Mouse (Mus musculus): ENCODE data around the gene Irak1. TPM values are rescaled to one million over a fixed set of nuclear protein-coding genes. Genes with fewer than 3 reads are reported as not detected.

Irak1 gene
- polyA plus RNA-seq, 1 experiment = 33.9 TPM

- no peaks in the 10 kb centered on the region for H3K79me3 ChIP-seq (ENCODE audit: low read depth)
- H3K36me3 ChIP-seq (ENCODE audit: control insufficient read depth, insufficient read depth) = peaks cover 6% of the 10 kb centered on the region
- no peaks in the 10 kb centered on the region for H3K79me2 ChIP-seq (ENCODE audit: control insufficient read depth, insufficient read depth)
- no peak overlapping the region for H3ac ChIP-seq (ENCODE audit: control insufficient read depth, insufficient read length, low read depth)
- TF ChIP-seq CTCF (IDR thresholded peaks at IDR 0.05; ENCODE audit: control insufficient read depth, insufficient read depth, insufficient read length) = no peak
- TF ChIP-seq FOSL1 (IDR thresholded peaks at IDR 0.05; ENCODE audit: insufficient read depth, low read length, poor library complexity, severe bottlenecking) = no peak
- no peak for TF ChIP-seq MYOG (IDR thresholded peaks at IDR 0.05; ENCODE audit: control insufficient read depth, extremely low read depth, insufficient read length)
- TF ChIP-seq MAX (IDR thresholded peaks at IDR 0.05) = no peak
- TF ChIP-seq USF1 (IDR thresholded peaks at IDR 0.05; ENCODE audit: low read depth) = no peak
- no peak for TF ChIP-seq CEBPB (IDR thresholded peaks at IDR 0.05; ENCODE audit: low read depth)
- TF ChIP-seq MYOD1 (IDR thresholded peaks at IDR 0.05; ENCODE audit: control insufficient read depth, insufficient read length, low read depth) = no peak
- H3K27me3 ChIP-seq (ENCODE audit: control insufficient read depth, insufficient read depth, insufficient read length) = no peaks in the 10 kb centered on the region
- no peak overlapping the region for H3K4me3 ChIP-seq (ENCODE audit: insufficient read depth, poor library complexity, severe bottlenecking)
Observed at GRCm38 (mm10) chrX:74030000-74030399, 6.3 kb upstream of the Irak1 start.

GRCm38 (mm10) chrX:74022795-74023187 lies 927 bp downstream of the Irak1 start:
- H3ac ChIP-seq (ENCODE audit: control insufficient read depth, insufficient read length, low read depth) = peak overlapping the region; percentile 15
- H3K4me3 ChIP-seq (ENCODE audit: insufficient read depth, poor library complexity, severe bottlenecking) = peak overlapping the region; percentile 53
- H3K79me3 ChIP-seq (ENCODE audit: low read depth) = peaks cover 2% of the 10 kb centered on the region
- no peaks in the 10 kb centered on the region for H3K27me3 ChIP-seq (ENCODE audit: control insufficient read depth, insufficient read depth, insufficient read length)
- no peak for TF ChIP-seq MYOD1 (IDR thresholded peaks at IDR 0.05; ENCODE audit: control insufficient read depth, insufficient read length, low read depth)
- no peak for TF ChIP-seq MAX (IDR thresholded peaks at IDR 0.05)
- TF ChIP-seq CTCF (IDR thresholded peaks at IDR 0.05; ENCODE audit: control insufficient read depth, insufficient read depth, insufficient read length) = no peak
- no peak for TF ChIP-seq CEBPB (IDR thresholded peaks at IDR 0.05; ENCODE audit: low read depth)
- TF ChIP-seq MYOG (IDR thresholded peaks at IDR 0.05; ENCODE audit: control insufficient read depth, extremely low read depth, insufficient read length) = no peak
- TF ChIP-seq FOSL1 (IDR thresholded peaks at IDR 0.05; ENCODE audit: insufficient read depth, low read length, poor library complexity, severe bottlenecking) = no peak
- TF ChIP-seq USF1 (IDR thresholded peaks at IDR 0.05; ENCODE audit: low read depth) = no peak
- peaks cover 20% of the 10 kb centered on the region for H3K79me2 ChIP-seq (ENCODE audit: control insufficient read depth, insufficient read depth)
- H3K36me3 ChIP-seq (ENCODE audit: control insufficient read depth, insufficient read depth) = peaks cover 15% of the 10 kb centered on the region

- H3K36me3 ChIP-seq (ENCODE audit: control insufficient read depth, insufficient read depth) = peaks cover 3% of the 10 kb centered on the region
- H3K27me3 ChIP-seq (ENCODE audit: control insufficient read depth, insufficient read depth, insufficient read length) = no peaks in the 10 kb centered on the region
- TF ChIP-seq FOSL1 (IDR thresholded peaks at IDR 0.05; ENCODE audit: insufficient read depth, low read length, poor library complexity, severe bottlenecking) (no peak), CTCF (IDR thresholded peaks at IDR 0.05; ENCODE audit: control insufficient read depth, insufficient read depth, insufficient read length) (no peak), CEBPB (IDR thresholded peaks at IDR 0.05; ENCODE audit: low read depth) (no peak), USF1 (IDR thresholded peaks at IDR 0.05; ENCODE audit: low read depth) (no peak), MAX (IDR thresholded peaks at IDR 0.05) (no peak)
- no peaks in the 10 kb centered on the region for H3K79me2 ChIP-seq (ENCODE audit: control insufficient read depth, insufficient read depth)
- H3K79me3 ChIP-seq (ENCODE audit: low read depth) = no peaks in the 10 kb centered on the region
- no peak overlapping the region for H3K4me3 ChIP-seq (ENCODE audit: insufficient read depth, poor library complexity, severe bottlenecking)
- H3ac ChIP-seq (ENCODE audit: control insufficient read depth, insufficient read length, low read depth) = no peak overlapping the region
Observed at GRCm38 (mm10) chrX:74014597-74014996, 9.1 kb downstream of the Irak1 start.

DNA sequence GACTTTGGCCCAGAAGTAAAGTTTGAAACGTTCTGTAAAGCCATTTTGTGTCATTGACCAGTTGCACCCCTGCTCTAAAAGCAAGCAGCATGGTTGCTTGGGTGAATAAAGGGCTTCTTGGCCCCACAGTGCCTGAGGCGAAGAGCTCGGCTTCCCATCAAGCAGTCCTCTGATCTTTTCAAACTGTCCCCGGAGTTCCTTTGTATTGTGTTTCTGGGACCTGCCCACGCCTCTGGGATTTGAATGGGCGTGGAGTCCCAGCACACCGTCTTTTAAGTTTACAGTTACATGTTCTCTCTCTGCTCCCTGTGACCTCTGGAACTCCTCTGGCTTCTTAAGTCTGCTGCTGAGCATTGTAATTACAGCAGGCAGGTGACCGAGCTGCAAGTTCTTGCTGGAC lies 15.7 kb downstream of the Irak1 start:
- no peak overlapping the region for H3ac ChIP-seq (ENCODE audit: control insufficient read depth, insufficient read length, low read depth)
- H3K27me3 ChIP-seq (ENCODE audit: control insufficient read depth, insufficient read depth, insufficient read length) = no peaks in the 10 kb centered on the region
- H3K36me3 ChIP-seq (ENCODE audit: control insufficient read depth, insufficient read depth) = no peaks in the 10 kb centered on the region
- H3K4me3 ChIP-seq (ENCODE audit: insufficient read depth, poor library complexity, severe bottlenecking) = no peak overlapping the region
- no peaks in the 10 kb centered on the region for H3K79me3 ChIP-seq (ENCODE audit: low read depth)
- no peaks in the 10 kb centered on the region for H3K79me2 ChIP-seq (ENCODE audit: control insufficient read depth, insufficient read depth)
- no peak for TF ChIP-seq MYOD1 (IDR thresholded peaks at IDR 0.05; ENCODE audit: control insufficient read depth, insufficient read length, low read depth)
- TF ChIP-seq CEBPB (IDR thresholded peaks at IDR 0.05; ENCODE audit: low read depth) = no peak
- no peak for TF ChIP-seq MAX (IDR thresholded peaks at IDR 0.05)
- TF ChIP-seq CTCF (IDR thresholded peaks at IDR 0.05; ENCODE audit: control insufficient read depth, insufficient read depth, insufficient read length) = no peak
- no peak for TF ChIP-seq USF1 (IDR thresholded peaks at IDR 0.05; ENCODE audit: low read depth)
- TF ChIP-seq MYOG (IDR thresholded peaks at IDR 0.05; ENCODE audit: control insufficient read depth, extremely low read depth, insufficient read length) = no peak
- no peak for TF ChIP-seq FOSL1 (IDR thresholded peaks at IDR 0.05; ENCODE audit: insufficient read depth, low read length, poor library complexity, severe bottlenecking)

DNA sequence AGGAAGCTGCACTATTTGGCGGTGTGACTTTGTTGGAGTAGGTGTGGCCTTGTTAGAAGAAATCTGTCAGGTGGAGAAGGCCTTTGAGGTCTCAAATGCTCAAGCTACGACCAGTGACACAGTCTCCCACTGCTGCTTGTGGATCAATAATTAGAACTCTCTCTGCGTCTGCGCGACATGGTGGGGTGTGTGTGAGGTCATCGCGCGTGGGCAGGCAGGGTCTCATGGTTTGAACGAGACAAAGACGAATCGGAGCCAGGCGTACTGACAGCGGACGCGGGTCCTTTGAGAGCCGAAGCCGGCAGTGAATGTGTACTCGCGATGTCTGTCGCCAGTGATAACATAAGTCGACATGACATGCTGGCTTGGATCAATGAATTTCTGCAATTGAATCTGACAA lies 17.3 kb downstream of the Irak1 start:
- TF ChIP-seq USF1 (IDR thresholded peaks at IDR 0.05; ENCODE audit: low read depth) (no peak), CTCF (IDR thresholded peaks at IDR 0.05; ENCODE audit: control insufficient read depth, insufficient read depth, insufficient read length) (no peak), FOSL1 (IDR thresholded peaks at IDR 0.05; ENCODE audit: insufficient read depth, low read length, poor library complexity, severe bottlenecking) (no peak), MAX (IDR thresholded peaks at IDR 0.05) (no peak), CEBPB (IDR thresholded peaks at IDR 0.05; ENCODE audit: low read depth) (no peak), MYOG (IDR thresholded peaks at IDR 0.05; ENCODE audit: control insufficient read depth, extremely low read depth, insufficient read length) (no peak), MYOD1 (IDR thresholded peaks at IDR 0.05; ENCODE audit: control insufficient read depth, insufficient read length, low read depth) (no peak)
- Histone ChIP-seq H3K27me3 (ENCODE audit: control insufficient read depth, insufficient read depth, insufficient read length) (no peaks in the 10 kb centered on the region), H3K36me3 (ENCODE audit: control insufficient read depth, insufficient read depth) (no peaks in the 10 kb centered on the region), H3K79me3 (ENCODE audit: low read depth) (no peaks in the 10 kb centered on the region), H3K4me3 (ENCODE audit: insufficient read depth, poor library complexity, severe bottlenecking) (no peak overlapping the region), H3ac (ENCODE audit: control insufficient read depth, insufficient read length, low read depth) (no peak overlapping the region), H3K79me2 (ENCODE audit: control insufficient read depth, insufficient read depth) (no peaks in the 10 kb centered on the region)

DNA sequence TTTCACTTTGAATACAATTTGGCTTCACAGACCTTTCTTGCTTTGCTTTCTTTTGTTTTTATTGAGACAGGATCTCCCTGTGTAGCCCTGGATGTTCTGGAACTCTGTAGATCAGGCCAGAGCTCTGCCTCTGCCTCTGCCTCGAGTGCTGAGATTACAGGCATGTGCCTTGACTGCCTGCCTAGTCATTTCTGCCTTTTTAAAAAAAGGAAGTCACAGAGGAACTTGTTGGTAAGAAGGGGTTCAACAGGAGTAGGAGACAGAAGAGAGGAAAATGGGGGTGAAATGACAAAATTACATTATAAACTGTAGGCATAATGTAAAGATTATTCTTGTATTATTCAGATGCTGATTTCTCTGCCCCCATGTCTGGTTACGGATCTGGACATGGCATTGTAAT lies 20.1 kb downstream of the Irak1 start:
- TF ChIP-seq MAX (IDR thresholded peaks at IDR 0.05) = no peak
- TF ChIP-seq MYOG (IDR thresholded peaks at IDR 0.05; ENCODE audit: control insufficient read depth, extremely low read depth, insufficient read length) = no peak
- Histone ChIP-seq H3K79me3 (ENCODE audit: low read depth) (no peaks in the 10 kb centered on the region), H3K4me3 (ENCODE audit: insufficient read depth, poor library complexity, severe bottlenecking) (no peak overlapping the region), H3ac (ENCODE audit: control insufficient read depth, insufficient read length, low read depth) (no peak overlapping the region), H3K27me3 (ENCODE audit: control insufficient read depth, insufficient read depth, insufficient read length) (no peaks in the 10 kb centered on the region), H3K36me3 (ENCODE audit: control insufficient read depth, insufficient read depth) (no peaks in the 10 kb centered on the region), H3K79me2 (ENCODE audit: control insufficient read depth, insufficient read depth) (no peaks in the 10 kb centered on the region)
